Mouse (Mus musculus) lung, adult 2 months (tissue): ENCODE results near the gene Tex29.

Experiments used
- CTCF ChIP-seq: fragments of 200-500 bp; IDR thresholded peaks from 2 replicates; pipeline ENCODE4 v1.5.1; 2011; ENCODE audit warnings: mild to moderate bottlenecking, low read length, control low read depth; ENCODE audit not compliant: insufficient read depth
- POLR2A ChIP-seq: fragments of 200-500 bp; IDR thresholded peaks from 2 replicates; pipeline ENCODE4 v1.6.1; 2011; ENCODE audit warnings: low read depth, mild to moderate bottlenecking, control low read depth, low read length, borderline replicate concordance; ENCODE audit errors: extremely low read depth

GRCm38 (mm10) chr8:11885881-11886699 is 45.8 kb downstream of the Tex29 start:
- TF ChIP-seq POLR2A (no peak), CTCF (no peak)
